Mouse (Mus musculus): ENCODE measurements around the gene Aprt. TPM values are rescaled to one million over a fixed set of nuclear protein-coding genes. Genes with fewer than 3 reads are reported as not detected.
A peak's percentile ranks its signal among the peaks of the same experiment; 100 is the strongest.

The Aprt gene
- total RNA-seq, 1 experiment from 2014 or later = 72.1 TPM

DNA sequence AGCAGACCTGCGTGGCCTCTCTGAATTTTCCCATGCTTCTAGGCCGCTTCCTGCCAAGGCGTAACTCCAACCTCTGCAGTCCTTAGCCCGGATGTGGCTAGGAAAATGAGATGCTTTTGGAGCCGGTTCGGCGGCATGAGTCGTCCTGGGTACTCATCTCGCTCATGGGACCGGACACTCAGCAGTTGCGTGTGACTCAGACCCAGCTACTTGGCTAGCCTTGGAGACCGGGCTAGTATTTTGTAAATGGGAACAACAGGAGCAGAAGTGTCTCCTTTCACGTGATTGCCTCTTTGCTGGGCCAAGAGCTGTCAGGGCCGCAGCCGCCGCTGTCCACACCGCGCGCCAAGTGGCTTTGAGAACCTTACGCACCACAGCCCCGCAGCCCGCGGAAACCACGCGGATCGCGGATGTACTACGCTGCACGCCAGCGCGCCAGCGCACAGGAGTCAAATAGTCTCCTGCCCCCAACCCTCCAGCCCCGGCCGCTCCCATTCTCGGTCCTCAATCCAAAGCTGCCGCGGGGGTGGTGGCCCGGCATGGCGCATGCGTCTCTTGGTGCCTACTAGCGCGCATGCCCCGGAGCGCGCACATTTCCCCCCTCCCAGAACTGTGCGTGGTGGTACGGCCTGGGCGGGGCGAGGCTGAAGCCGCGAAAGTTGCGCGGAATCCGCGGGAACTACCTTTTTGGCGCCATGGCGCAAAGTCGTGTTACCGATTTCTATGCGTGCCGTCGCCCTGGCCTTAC is 9.2 kb downstream of the Aprt start, which contains the start of gene Cdt1:
Gene Cdt1 (plus strand): TSS at position 655 of the 748 bp plus-strand sequence.
- peak; percentile 88 for ATAC-seq (replicated peaks; ENCODE audit: low read depth, poor library complexity, severe bottlenecking)

DNA sequence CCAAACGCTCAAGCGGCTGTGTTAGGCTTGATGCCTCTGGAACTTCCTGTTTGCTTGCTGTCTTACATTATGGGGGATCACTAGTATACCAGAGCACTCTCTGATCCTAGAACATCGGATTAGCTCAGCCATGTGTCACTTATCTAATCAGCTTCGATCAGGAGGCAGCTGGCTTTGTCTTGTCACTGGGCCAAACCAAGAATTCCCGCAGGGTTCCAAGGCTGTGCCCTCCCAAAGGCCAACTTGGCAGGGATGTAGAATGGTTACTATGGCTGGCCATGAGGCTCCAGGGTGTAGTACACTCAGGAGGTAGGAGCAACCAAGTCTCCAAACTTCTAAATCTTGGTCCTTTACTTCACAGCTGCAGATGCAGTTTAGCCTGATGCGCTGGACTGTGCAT is 9.9 kb downstream of the Aprt start:
- ATAC-seq (replicated peaks; ENCODE audit: low read depth, poor library complexity, severe bottlenecking) = no peak

- ATAC-seq (replicated peaks; ENCODE audit: low read depth, poor library complexity, severe bottlenecking) = no peak
Observed at GRCm38 (mm10) chr8:122564363-122565352, 12.1 kb downstream of the Aprt start.

DNA sequence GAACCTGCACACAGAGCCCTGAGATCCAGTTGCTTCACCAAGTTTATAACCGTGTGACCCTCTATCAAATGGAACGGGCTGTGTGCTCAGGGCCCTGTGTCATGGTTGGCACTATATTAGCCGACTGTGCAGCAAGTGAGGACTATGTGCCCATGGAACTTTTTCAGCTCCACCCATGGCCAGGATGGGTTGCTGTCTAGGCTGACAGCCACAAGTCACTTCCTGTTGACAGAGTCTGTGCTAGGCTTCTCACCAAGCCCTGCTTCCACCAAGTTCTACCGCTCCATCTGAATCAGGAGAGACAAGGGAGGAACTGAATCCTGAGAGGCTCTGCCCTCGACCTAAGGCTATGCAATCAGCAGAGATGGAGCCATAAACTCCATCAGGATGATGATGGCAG is 15.5 kb downstream of the Aprt start:
- ATAC-seq (replicated peaks; ENCODE audit: low read depth, poor library complexity, severe bottlenecking) = peak; percentile 44

DNA sequence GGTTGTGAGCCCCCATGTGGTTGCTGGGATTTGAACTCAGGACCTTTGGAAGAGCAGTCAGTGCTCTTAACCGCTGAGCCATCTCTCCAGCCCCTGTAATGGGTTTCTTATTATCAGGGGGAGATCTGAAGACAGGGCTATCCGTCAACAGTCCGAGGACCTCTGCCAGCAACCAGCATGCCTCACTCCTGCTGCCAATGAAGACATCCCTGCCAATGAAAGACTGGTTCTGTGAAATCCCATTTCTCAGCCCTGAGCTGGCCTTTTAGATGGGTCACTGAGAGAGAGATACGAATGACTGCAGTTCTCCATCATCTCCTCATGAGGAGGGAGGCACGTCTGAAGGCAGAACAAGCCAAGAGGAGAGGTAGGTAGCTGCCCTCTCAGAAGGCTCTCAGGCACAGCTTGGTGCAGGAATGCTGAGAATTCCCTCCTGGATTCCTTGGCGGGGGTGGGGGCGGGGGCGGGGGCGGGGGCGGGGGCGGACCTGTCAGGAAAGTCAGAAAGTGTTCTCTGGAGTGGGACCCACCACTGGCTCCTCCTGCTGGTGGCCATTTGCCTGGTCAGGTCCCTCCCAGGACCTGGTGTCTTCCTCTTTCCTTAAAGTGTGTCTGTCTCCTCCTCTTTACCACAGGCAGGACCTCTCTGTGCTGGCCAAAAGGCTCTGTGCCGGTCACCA is 17.9 kb downstream of the Aprt start:
- ATAC-seq (replicated peaks; ENCODE audit: low read depth, poor library complexity, severe bottlenecking) = no peak

DNA sequence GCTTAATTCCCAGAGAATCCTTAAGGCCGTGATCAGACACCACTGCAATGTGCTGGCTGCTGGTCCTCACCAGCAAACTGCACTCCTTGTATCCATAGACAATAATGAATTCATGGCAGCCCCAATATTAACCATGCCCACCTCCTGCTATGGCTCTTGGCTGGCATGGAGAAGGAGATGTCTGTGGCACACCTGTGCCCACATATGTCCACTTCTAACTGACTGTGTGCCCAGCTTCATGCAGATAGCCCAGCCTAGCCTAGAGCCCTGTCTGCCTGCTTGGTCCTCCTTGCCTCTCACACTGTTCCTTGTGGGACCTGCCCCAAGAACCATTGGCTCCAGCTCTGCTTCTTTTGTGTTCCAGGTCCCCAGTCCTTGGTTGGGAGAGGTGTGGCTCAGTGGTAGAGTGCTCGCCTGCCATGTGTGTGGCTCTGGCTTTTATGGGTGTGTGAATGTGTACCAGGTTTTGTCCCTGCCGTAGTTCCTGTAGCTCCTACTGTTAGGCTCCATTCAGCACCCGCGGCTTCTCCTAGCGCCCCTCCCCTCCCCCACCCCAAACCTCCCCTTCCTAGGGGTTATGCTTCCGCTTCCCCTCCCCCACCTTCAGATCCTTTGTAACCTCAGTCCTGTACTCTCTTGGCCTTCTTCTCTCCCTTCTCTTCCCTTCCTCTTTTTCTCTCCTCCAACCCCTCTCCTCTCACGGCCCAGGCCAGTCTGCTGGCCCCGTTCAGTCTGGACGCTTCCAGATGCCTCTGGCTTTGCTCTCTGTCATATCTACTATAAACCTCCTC is 19.3 kb downstream of the Aprt start:
- 0 out of 2 replicates have a peak, but pooled peaks have one; percentile 13 for ATAC-seq (replicated peaks; ENCODE audit: low read depth, poor library complexity, severe bottlenecking)

DNA sequence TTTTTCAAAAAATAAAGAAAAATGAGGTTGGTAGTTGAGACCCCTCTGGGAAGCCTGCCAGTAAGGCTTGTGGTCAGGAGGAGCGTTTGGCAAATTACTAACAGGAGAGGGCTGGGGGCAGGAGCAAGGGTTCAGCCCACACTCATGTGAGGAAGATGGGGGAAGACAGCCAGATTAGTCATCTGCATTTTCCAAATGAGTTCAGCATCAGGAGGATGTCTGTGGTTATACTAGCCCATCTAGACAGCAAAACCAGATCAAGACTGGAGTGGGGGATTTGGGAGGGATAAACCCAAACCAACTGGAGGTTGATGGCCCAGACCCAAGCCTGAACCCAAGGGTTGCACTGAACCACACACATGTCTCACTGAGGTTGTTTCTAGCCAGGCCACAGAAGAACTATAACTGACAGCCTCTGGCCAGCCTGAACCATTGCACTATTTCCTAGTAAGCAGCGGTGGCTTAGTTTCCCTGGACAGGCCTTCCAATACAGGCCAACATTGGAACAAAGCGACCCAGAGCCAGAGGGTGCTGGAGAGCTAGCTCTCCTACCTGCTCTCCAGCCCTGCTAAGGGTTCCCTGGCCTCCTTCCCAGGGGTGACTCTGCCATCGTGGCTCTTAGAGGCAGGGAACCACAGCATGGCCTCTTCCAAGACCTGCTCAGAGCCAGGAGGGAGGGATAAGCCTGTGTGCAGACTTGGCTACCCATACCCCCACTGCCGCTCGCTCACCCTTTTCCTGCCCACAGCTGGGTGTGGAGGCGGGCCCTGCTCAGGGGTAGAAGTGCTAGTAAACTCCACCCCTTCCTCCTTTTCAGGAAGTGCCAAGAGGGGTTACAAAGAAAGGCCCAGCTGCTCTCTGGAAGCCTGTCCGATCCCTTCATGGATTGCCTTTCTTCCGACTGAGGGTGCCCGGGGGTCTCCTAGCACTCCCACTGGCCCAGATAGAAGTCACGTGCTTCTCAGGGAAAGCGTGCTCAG is 20.4 kb downstream of the Aprt start:
- ATAC-seq (replicated peaks; ENCODE audit: low read depth, poor library complexity, severe bottlenecking) = peak; percentile 80

DNA sequence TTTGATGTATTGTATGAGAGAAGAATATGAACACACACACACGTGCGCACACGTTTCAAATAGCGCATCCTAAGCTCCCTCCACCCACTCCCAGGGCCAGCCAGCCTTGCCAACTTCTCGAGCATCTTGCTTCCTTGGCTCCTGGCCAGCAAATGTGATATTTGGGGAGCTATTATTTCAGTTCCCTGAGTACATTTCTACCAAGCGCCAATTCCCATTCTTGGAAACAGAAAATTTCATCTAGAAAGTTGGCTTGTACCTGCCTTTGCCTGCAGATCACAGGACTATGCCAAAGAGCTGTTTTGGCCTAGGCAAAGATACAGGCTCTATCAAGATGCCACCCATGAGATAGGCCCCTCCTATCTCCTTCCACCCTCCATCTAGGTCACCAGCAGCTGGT is 21.9 kb downstream of the Aprt start:
- ATAC-seq (replicated peaks; ENCODE audit: low read depth, poor library complexity, severe bottlenecking) = no peak

GRCm38 (mm10) chr8:122551265-122552051 is 25.3 kb downstream of the Aprt start, which contains the start of gene Piezo1:
Gene Piezo1, minus strand, starts transcription at chr8:122551329.
- peak; percentile 54 for ATAC-seq (replicated peaks; ENCODE audit: low read depth, poor library complexity, severe bottlenecking)

- ATAC-seq (replicated peaks; ENCODE audit: low read depth, poor library complexity, severe bottlenecking) = no peak
Observed at GRCm38 (mm10) chr8:122550995-122551264, 25.8 kb downstream of the Aprt start.

GRCm38 (mm10) chr8:122550234-122550994 is 26.3 kb downstream of the Aprt start:
- ATAC-seq (replicated peaks; ENCODE audit: low read depth, poor library complexity, severe bottlenecking) = no peak

DNA sequence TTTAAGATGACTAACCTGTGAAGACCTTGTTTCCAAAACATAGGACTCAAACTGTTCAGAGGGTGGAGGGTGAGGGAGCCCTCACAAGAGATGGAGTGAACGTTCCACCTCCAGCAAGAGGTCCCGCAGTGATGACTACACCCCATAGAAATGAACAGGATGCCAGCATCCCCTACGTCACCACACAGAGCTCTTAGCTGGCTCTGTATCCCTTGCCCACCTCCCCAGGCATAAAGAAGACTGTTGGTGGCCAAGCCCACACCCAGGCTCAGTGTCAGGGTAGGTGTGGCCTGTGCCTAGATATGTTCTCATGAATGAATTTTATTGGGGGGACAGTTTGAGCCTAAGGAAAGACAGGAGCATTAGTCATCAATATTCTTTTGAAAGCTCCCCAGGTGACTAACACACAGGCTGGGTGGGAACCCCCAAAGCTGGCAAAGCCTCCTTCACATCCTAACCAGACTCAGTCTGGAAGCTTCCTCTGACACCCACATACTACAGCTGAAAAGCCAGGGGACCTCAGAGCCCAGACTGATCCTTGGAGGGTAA is 27.7 kb downstream of the Aprt start:
- no peak for ATAC-seq (replicated peaks; ENCODE audit: low read depth, poor library complexity, severe bottlenecking)

- no peak for ATAC-seq (replicated peaks; ENCODE audit: low read depth, poor library complexity, severe bottlenecking)
Observed at GRCm38 (mm10) chr8:122548331-122548730, 28.4 kb downstream of the Aprt start.

- peak; percentile 78 for ATAC-seq (replicated peaks; ENCODE audit: low read depth, poor library complexity, severe bottlenecking)
Observed at GRCm38 (mm10) chr8:122547815-122548214, 28.9 kb downstream of the Aprt start.

DNA sequence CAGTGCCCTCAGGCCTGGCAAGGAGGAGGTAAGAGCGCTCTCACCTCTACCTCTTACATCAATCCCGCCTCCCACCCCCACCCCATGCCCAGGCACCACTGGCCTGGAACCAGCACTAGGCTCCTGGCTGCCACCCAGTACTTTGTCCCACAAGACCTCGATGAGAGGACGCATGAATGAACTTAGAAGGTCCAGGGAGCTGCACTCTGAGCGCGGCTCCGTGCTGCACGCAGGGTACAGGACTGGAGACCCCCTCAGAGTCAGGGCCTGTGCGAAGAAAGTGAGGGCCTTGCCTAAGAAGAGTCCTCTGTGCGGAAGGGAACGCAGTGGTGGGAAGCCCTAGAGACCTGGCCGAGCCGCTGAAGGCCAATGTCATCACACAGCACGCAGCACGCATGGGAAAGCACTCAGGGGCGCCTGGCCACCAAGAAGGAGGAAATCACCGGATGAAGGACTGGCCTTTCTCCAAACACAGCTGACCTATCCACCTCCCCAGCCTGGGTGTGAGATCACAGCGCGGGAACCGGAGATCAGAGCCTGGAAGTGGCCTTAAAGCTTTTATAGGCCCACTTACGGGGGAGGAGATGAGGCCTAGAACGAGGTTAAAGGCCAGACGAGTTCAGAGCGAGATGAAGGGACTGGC is 29.8 kb downstream of the Aprt start:
- ATAC-seq (replicated peaks; ENCODE audit: low read depth, poor library complexity, severe bottlenecking) = no peak

DNA sequence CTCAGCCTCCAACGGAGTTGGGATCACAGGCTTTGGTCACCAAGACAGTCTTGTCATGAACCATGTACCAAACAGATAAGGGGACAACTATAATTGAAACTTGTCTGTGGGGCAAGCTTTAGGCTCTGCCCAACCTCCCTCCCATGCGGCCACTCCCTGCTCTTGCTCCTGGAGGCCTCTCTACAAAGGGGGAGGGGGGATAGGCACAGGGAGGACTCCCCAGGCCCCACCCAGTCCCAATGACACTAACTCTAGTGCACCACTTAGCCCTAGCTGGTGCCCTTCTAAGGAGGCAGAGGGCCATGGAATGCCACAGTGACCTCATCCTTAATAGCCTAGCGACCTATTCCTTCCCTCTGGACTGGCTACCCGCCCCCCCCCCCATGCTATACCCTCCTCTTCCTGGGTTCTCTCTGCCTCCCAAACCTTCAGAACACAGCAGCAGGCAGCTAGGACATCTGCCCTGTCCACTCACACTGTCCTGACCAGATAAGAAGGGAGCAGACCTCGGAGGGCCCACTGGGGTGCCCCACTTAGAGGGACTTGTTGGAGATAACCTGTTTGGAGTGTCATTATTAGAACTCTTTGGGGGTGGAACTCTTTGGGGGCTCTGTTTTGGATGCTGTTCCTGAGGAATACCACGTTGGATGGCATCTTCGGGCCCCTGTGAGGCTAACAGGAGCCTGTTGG is 30.5 kb downstream of the Aprt start:
- no peak; the same call in 1 of the 2 replicates for ATAC-seq (replicated peaks; ENCODE audit: low read depth, poor library complexity, severe bottlenecking)
